28 mouse cellular contexts compared by ENCODE assay signal in the genomic region with DNA sequence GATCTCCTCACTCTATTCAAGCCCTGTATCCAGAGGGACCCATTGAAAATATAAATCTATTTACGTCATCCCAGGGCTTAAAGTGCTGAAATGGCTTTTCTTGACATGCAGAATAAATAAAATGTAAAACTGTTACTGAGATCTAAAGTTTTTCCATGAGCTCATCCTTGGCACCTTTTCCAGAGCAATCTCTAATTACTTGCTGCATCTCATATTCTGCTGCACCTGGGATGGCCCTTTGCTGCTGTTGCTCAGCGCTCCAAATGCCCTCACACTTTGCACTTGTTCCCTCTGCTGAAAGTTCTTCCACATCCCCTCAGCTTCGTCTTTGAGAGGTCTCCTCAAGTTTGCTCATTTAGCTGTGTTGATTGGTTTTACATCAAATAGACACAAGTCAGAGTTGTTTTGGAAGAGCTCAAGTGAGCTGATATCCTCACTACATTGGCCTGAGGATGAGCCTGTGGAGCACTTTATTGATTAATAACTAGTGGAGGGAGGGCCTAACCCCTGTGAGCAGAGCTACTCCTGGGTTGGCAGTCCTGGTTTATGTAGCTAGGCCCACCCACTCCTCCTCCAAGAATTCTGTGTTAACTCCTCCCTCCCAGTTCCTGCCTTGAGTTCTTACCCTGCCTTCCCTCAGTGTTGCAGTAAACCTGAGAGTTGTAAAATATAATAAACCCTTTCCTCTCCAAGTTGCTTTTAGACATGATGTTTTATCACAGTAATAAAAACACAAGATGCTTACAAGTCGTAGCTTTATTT.
DNase-seq lines count a peak whose midpoint lies in the region; ATAC-seq and TF ChIP-seq lines count a peak whose summit lies in the region.
"Had no signal": no experiment of that assay in that cellular context is flagged by ENCODE, and none has a peak within 500 bp of the region (broad histone marks: within the 10 kb centered on the region; RNA-seq: fewer than 3 reads in every experiment).

No protein-coding gene starts in this region.

- whole genome bisulfite sequencing in embryonic facial prominence, embryonic 14.5 days = 63% methylated on average over 4 of the region's 4 CpGs
- 77% methylated on average over 4 of the region's 4 CpGs for WGBS in embryonic facial prominence, embryonic 10.5 days
- WGBS in limb, embryonic 15.5 days = 50% methylated on average over 4 of the region's 4 CpGs
- WGBS in lung, adult 2 months = 64% methylated on average over 4 of the region's 4 CpGs

- H3K27ac ChIP-seq in embryonic facial prominence, embryonic 14.5 days (replicated peaks; ENCODE audit: low read depth, low read length) = no peak overlapping the region
- H3K27ac ChIP-seq in embryonic facial prominence, embryonic 10.5 days (replicated peaks) = no peak overlapping the region
- H3K27ac ChIP-seq in limb, embryonic 15.5 days = peak overlapping the region; percentile 8; the same call in 1 of the 2 replicates
- H3K27ac ChIP-seq: embryonic facial prominence, embryonic 13.5 days; forebrain, embryonic 10.5 days; forebrain, embryonic 13.5 days; heart, embryonic 15.5 days; hindbrain, embryonic 14.5 days; hindbrain, postnatal 0 days had no signal

- H3K4me2 ChIP-seq in embryonic facial prominence, embryonic 14.5 days (ENCODE audit: low read depth, low read length) = no peak overlapping the region
- no peak overlapping the region for H3K4me2 ChIP-seq in limb, embryonic 15.5 days
- H3K4me2 ChIP-seq: embryonic facial prominence, embryonic 13.5 days; forebrain, embryonic 13.5 days; heart, embryonic 12.5 days; heart, embryonic 15.5 days; hindbrain, embryonic 14.5 days had no signal

- no peak for TF ChIP-seq POLR2A in brain, embryonic 14.5 days (IDR thresholded peaks at IDR 0.05; ENCODE audit: borderline replicate concordance, extremely low read depth, insufficient read depth, insufficient read length, poor library complexity, severe bottlenecking)
- TF ChIP-seq POLR2A in lung, adult 2 months (IDR thresholded peaks at IDR 0.05; ENCODE audit: borderline replicate concordance, extremely low read depth, low read depth, low read length) = no peak

- H3K9ac ChIP-seq in embryonic facial prominence, embryonic 14.5 days (ENCODE audit: low read depth, low read length) = no peak overlapping the region
- H3K9ac ChIP-seq in limb, embryonic 15.5 days = no peak overlapping the region
- H3K9ac ChIP-seq: embryonic facial prominence, embryonic 13.5 days; forebrain, embryonic 13.5 days; heart, embryonic 12.5 days; heart, embryonic 15.5 days; hindbrain, embryonic 14.5 days had no signal

- H3K36me3 ChIP-seq in embryonic facial prominence, embryonic 14.5 days (ENCODE audit: control insufficient read depth, insufficient read depth, low read length) = no peaks in the 10 kb centered on the region
- no peaks in the 10 kb centered on the region for H3K36me3 ChIP-seq in embryonic facial prominence, embryonic 10.5 days (replicated peaks)
- no peaks in the 10 kb centered on the region for H3K36me3 ChIP-seq in limb, embryonic 15.5 days
- H3K36me3 ChIP-seq: embryonic facial prominence, embryonic 13.5 days; forebrain, embryonic 10.5 days; heart, embryonic 12.5 days; heart, embryonic 15.5 days had no signal

- TF ChIP-seq CTCF in brain, embryonic 14.5 days (IDR thresholded peaks at IDR 0.05; ENCODE audit: borderline replicate concordance, extremely low read depth, insufficient read depth, insufficient read length) = no peak
- no peak for TF ChIP-seq CTCF in lung, adult 2 months (IDR thresholded peaks at IDR 0.05; ENCODE audit: insufficient read depth, low read length)

- no peaks in the 10 kb centered on the region for H3K4me1 ChIP-seq in embryonic facial prominence, embryonic 14.5 days (ENCODE audit: control insufficient read depth, insufficient read depth, low read length)
- H3K4me1 ChIP-seq in embryonic facial prominence, embryonic 10.5 days = no peaks in the 10 kb centered on the region
- no peaks in the 10 kb centered on the region for H3K4me1 ChIP-seq in limb, embryonic 15.5 days
- H3K4me1 ChIP-seq in lung, adult 2 months (ENCODE audit: control insufficient read depth, insufficient read depth, low read length) = no peaks in the 10 kb centered on the region
- H3K4me1 ChIP-seq: embryonic facial prominence, embryonic 13.5 days; forebrain, embryonic 10.5 days; forebrain, embryonic 13.5 days; heart, embryonic 12.5 days; heart, embryonic 15.5 days had no signal

- H3K27me3 ChIP-seq in embryonic facial prominence, embryonic 14.5 days (replicated peaks; ENCODE audit: control insufficient read depth, insufficient read depth, low read length) = no peaks in the 10 kb centered on the region
- no peaks in the 10 kb centered on the region for H3K27me3 ChIP-seq in embryonic facial prominence, embryonic 10.5 days (replicated peaks; ENCODE audit: low read depth, poor library complexity, severe bottlenecking)
- no peaks in the 10 kb centered on the region for H3K27me3 ChIP-seq in limb, embryonic 15.5 days
- H3K27me3 ChIP-seq: embryonic facial prominence, embryonic 13.5 days; forebrain, embryonic 13.5 days; heart, embryonic 12.5 days; heart, embryonic 15.5 days had no signal

- ATAC-seq in embryonic facial prominence, embryonic 14.5 days (ENCODE audit: low read depth) = peak; percentile 44; the same call in 1 of the 2 replicates
- no peak for ATAC-seq in limb, embryonic 15.5 days (ENCODE audit: insufficient number of reproducible peaks, low FRiP score, low TSS enrichment, low read depth)
- ATAC-seq: activated CD4-positive, CD25-positive, alpha-beta regulatory T cell, adult 4 months; forebrain, embryonic 13.5 days; forebrain, embryonic 16.5 days; hindbrain, postnatal 0 days; inflammation-experienced regulatory T-cells, adult 6 months had no signal

- H3K9me3 ChIP-seq in embryonic facial prominence, embryonic 14.5 days (ENCODE audit: control insufficient read depth, low read length) = no peaks in the 10 kb centered on the region
- no peaks in the 10 kb centered on the region for H3K9me3 ChIP-seq in embryonic facial prominence, embryonic 10.5 days
- no peaks in the 10 kb centered on the region for H3K9me3 ChIP-seq in limb, embryonic 15.5 days
- H3K9me3 ChIP-seq: embryonic facial prominence, embryonic 13.5 days; forebrain, embryonic 10.5 days; forebrain, embryonic 13.5 days; heart, embryonic 12.5 days; heart, embryonic 15.5 days had no signal

- no peak overlapping the region for H3K4me3 ChIP-seq in embryonic facial prominence, embryonic 14.5 days (ENCODE audit: low read depth, low read length)
- no peak overlapping the region for H3K4me3 ChIP-seq in embryonic facial prominence, embryonic 10.5 days
- H3K4me3 ChIP-seq in limb, embryonic 15.5 days = no peak overlapping the region
- no peak overlapping the region for H3K4me3 ChIP-seq in lung, adult 2 months (replicated peaks; ENCODE audit: extremely low read depth, low read depth, low read length)
- H3K4me3 ChIP-seq: embryonic facial prominence, embryonic 13.5 days; forebrain, embryonic 10.5 days; forebrain, embryonic 13.5 days; heart, embryonic 12.5 days; heart, embryonic 15.5 days had no signal

- intact Hi-C loops in heart, postnatal 36 days (cut with DNase I) = no loop called here

- DNase-seq in embryonic facial prominence, embryonic 14.5 days (ENCODE audit: low spot score) = peak; percentile 68
- DNase-seq in embryonic facial prominence, embryonic 10.5 days (ENCODE audit: low spot score) = no peak
- peak; percentile 49 for DNase-seq in heart, adult 11 months
- DNase-seq in heart, postnatal 36 days = no peak
- peak; percentile 9 for DNase-seq in brain, embryonic 14.5 days (ENCODE audit: low read depth)
- no peak for DNase-seq in adrenal gland, postnatal 25 days
- DNase-seq in lung, adult 2 months = no peak
- DNase-seq: adrenal gland, adult 8-10 months; adrenal gland, postnatal 36 days; cerebellum, adult 11 months; cerebellum, adult 2 months; cerebellum, adult 9-11 months; cerebellum, postnatal 25 days; gastrocnemius, postnatal 10 days; heart, adult 18-20 months; heart, postnatal 10 days; heart, postnatal 4 days had no signal

Comparison
In these comparisons a context has a peak if more than half of its experiments do, and no peak if none do; other contexts are left out.
1. DNase-seq: peak in embryonic facial prominence, embryonic 14.5 days (single experiment), heart, adult 11 months (single experiment) and brain, embryonic 14.5 days (single experiment); none in embryonic facial prominence, embryonic 10.5 days (single experiment), heart, postnatal 36 days (0 of 2), adrenal gland, postnatal 25 days (single experiment) and lung, adult 2 months (single experiment).